Mouse (Mus musculus) midbrain, embryonic 16.5 days (tissue): ENCODE measurements around the gene Olfr672. TPM values are rescaled to one million over a fixed set of nuclear protein-coding genes. Genes with fewer than 3 reads are reported as not detected.
"Not testable (repeated sequence)": the region's sequence is repeated elsewhere in the genome, so short reads cannot be mapped to it uniquely, and the experiment has no call there.

Experiments used
- ATAC-seq: fragments of 200-750 bp; cut with Nextera tagmentation; 2 replicates; pipeline ENCODE4 v1.8.0; 2017; ENCODE audit warnings: moderate TSS enrichment
- H3K27ac ChIP-seq: fragments of 300-500 bp; sonication (generic); 2 replicates; pipeline ENCODE4 v1.5.1; 2014; ENCODE audit warnings: mild to moderate bottlenecking, low read length, mixed read lengths
- H3K27me3 ChIP-seq: fragments of 300-500 bp; sonication (generic); 2 replicates; pipeline ENCODE4 v1.6.1; 2014; ENCODE audit warnings: low read depth, low read length, mixed read lengths; ENCODE audit not compliant: control insufficient read depth, insufficient read depth
- H3K36me3 ChIP-seq: fragments of 300-500 bp; sonication (generic); 2 replicates; pipeline ENCODE4 v1.6.1; 2014; ENCODE audit warnings: mild to moderate bottlenecking, low read length, moderate library complexity, mixed read lengths; ENCODE audit not compliant: control insufficient read depth, insufficient read depth
- H3K4me1 ChIP-seq: fragments of 300-500 bp; sonication (generic); 2 replicates; pipeline ENCODE4 v1.6.1; 2014; ENCODE audit warnings: mild to moderate bottlenecking, low read length, mixed read lengths; ENCODE audit not compliant: control insufficient read depth, insufficient read depth
- H3K4me2 ChIP-seq: fragments of 300-500 bp; sonication (generic); 2 replicates; pipeline ENCODE4 v1.6.1; 2014; ENCODE audit warnings: mild to moderate bottlenecking, low read length, mixed read lengths
- H3K4me3 ChIP-seq: fragments of 300-500 bp; sonication (generic); 2 replicates; pipeline ENCODE4 v1.5.1; 2014; ENCODE audit warnings: low read depth, mild to moderate bottlenecking, low read length, moderate library complexity, mixed read lengths
- H3K9ac ChIP-seq: fragments of 300-500 bp; sonication (generic); 2 replicates; pipeline ENCODE4 v1.6.1; 2014; ENCODE audit warnings: low read depth, low read length, mixed read lengths
- H3K9me3 ChIP-seq: fragments of 300-500 bp; sonication (generic); replicated peaks from 2 replicates; pipeline ENCODE4 v1.6.1; 2014; ENCODE audit warnings: mild to moderate bottlenecking, low read length, mixed read lengths; ENCODE audit not compliant: control insufficient read depth, poor library complexity, severe bottlenecking
- WGBS: fragments of 180-500 bp; shearing (Covaris S2); extraction: QIAGEN DNeasy Blood & Tissue Kit; methylation state at CpG from one replicate; pipeline ENCODE4 v1.1.7; 2014; 5-methylcytosine and 5-hydroxymethylcytosine counted together
- polyA plus RNA-seq: library from polyadenylated mRNA; unstranded; fragments of >200 nt; fragmentation: Nextera tagmentation; extraction: Ambion mirVana; gene quantifications from 2 replicates; pipeline ENCODE4 v1.2.1, GENCODE M21; 2015

The Olfr672 gene
- polyA plus RNA-seq: not detected in 2 replicates

DNA sequence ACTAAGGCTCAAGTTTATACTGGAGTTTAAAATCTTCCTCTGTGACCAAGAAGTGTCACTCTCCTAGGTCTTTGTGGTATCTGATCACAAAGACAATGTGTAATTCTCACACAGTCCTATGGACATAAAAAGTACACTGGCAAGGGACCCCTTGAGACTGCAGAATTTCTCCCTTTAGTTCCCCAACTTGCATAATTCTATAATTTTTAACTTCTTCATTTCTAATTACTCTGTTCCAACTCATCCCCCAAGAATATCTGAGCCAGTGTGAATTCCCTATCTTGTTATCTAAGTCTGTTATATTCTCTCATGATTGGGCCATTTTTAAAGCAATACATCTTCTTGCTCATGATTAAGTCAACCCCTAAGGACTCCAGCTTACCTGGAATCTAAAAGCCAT, at the start of gene Olfr672:
Gene Olfr672 (minus strand): TSS at position 101 of the 400 bp plus-strand sequence.
- ATAC-seq: no peak
- H3K27me3 ChIP-seq: no peaks in the 10 kb centered on the region

DNA sequence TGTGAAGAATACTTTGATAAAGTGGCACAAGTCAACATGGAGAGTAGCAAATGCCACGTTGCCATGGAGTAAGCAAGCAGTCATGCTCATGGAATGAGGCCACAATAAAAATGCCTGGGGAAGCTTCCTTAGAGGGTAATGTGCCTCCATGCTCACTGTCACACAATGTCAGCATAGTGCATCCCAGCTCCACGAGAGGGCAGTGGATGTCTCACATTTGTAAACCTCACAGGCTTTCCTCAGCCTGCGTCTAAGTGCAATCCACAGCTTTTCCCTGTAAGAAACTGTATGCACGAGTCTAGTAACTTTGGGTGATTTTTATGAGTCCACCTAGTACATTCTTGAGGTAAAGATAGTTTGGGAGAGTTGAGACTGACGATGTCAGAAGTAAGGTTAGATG, 32.0 kb upstream of the Olfr672 start:
- H3K27me3 ChIP-seq, H3K27ac ChIP-seq, H3K4me3 ChIP-seq, H3K9ac ChIP-seq, H3K36me3 ChIP-seq, H3K4me1 ChIP-seq, H3K4me2 ChIP-seq, H3K9me3 ChIP-seq, ATAC-seq: not testable (repeated sequence)
- WGBS: 53% methylated on average over 5 of the region's 5 CpGs

More for the DNA sequence above, at the start of gene Olfr672:
- no peaks in the 10 kb centered on the region for H3K36me3 ChIP-seq
- no peaks in the 10 kb centered on the region for H3K9me3 ChIP-seq
- no peaks in the 10 kb centered on the region for H3K4me1 ChIP-seq
- no peak within 1 kb of the TSS for H3K4me2 ChIP-seq
- no peak within 1 kb of the TSS for H3K27ac ChIP-seq
- H3K9ac ChIP-seq: no peak within 1 kb of the TSS
- no peak within 1 kb of the TSS for H3K4me3 ChIP-seq

DNA sequence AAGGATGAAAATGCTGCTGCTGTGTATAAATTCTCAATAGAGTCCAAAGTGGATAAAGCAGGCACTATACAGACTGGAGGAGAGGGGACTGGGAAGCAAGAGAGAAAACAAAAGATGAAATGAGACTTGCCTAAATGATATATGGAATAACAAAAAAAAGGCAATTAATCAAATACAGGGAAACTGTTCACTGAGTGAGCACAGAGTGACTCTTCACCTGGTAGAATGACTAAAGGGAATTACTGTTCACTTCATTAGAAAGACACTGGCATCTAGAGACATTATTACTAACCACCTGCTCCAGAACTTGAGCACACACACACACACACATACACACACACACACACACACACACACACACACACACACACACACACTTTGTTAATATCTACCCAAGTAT, 30.6 kb upstream of the Olfr672 start, which contains the start of gene Olfr676:
Gene Olfr676 (plus strand): TSS at position 301 of the 400 bp plus-strand sequence.
- Histone ChIP-seq H3K4me3 (no peak within 1 kb of the TSS), H3K9ac (no peak within 1 kb of the TSS), H3K4me1 (no peaks in the 10 kb centered on the region), H3K27me3 (no peaks in the 10 kb centered on the region), H3K9me3 (no peaks in the 10 kb centered on the region), H3K4me2 (no peak within 1 kb of the TSS), H3K27ac (no peak within 1 kb of the TSS), H3K36me3 (no peaks in the 10 kb centered on the region)
- no peak for ATAC-seq

DNA sequence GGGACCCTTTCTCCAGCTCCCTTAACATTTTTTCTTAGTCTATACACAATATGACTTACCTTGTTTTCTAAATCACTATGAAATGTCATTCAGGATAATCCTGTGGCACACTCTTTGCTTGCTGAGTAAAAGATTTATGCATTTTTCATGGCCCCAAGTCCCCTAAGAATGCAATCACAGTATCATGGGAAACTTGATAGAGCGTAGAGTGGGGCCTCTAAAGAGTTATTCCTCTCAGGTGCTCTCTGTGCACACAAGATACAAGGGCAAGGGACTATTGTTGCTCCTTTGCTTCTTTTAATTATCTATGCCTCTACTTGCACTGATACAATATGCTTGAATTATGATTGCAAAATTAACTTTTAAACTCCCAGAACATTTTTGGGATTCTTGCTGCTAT, 26.5 kb upstream of the Olfr672 start, which contains the start of gene Olfr675:
Gene Olfr675 (minus strand): TSS at position 101 of the 400 bp plus-strand sequence.
- no peaks in the 10 kb centered on the region for H3K27me3 ChIP-seq
- H3K4me1 ChIP-seq: no peaks in the 10 kb centered on the region
- no peak within 1 kb of the TSS for H3K9ac ChIP-seq
- H3K4me2 ChIP-seq: no peak within 1 kb of the TSS
- H3K36me3 ChIP-seq: no peaks in the 10 kb centered on the region
- no peak within 1 kb of the TSS for H3K27ac ChIP-seq
- no peak within 1 kb of the TSS for H3K4me3 ChIP-seq
- 87% methylated on average over 1 of the region's 1 CpGs for WGBS
- no peaks in the 10 kb centered on the region for H3K9me3 ChIP-seq
- ATAC-seq: no peak

DNA sequence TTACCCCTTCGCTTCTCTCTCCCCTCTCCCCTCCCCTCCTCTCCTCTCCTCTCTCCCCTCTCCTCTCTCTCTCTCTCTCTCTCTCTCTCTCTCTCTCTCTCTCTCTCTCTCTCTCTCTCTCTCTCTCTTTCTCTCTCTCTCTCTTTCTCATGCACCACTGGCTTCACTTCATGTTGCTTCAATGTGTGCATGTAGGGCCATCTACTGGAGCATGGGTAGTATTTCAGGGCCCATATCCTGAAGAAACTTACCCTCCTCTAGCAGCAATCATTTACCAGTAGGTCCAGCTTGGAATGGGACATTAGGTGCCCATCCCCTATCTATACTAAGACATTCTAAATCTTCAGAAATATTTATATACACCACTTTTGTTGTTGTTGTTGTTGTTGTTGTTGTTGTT, 20.7 kb upstream of the Olfr672 start:
- H3K36me3 ChIP-seq: no peaks in the 10 kb centered on the region
- H3K27me3 ChIP-seq: no peaks in the 10 kb centered on the region
- no peaks in the 10 kb centered on the region for H3K9me3 ChIP-seq
- H3K27ac ChIP-seq: no peak overlapping the region
- no peak overlapping the region for H3K4me3 ChIP-seq
- no peak overlapping the region for H3K9ac ChIP-seq
- ATAC-seq: no peak
- H3K4me2 ChIP-seq: no peak overlapping the region
- H3K4me1 ChIP-seq: no peaks in the 10 kb centered on the region
- 79% methylated on average over 1 of the region's 1 CpGs for WGBS

DNA sequence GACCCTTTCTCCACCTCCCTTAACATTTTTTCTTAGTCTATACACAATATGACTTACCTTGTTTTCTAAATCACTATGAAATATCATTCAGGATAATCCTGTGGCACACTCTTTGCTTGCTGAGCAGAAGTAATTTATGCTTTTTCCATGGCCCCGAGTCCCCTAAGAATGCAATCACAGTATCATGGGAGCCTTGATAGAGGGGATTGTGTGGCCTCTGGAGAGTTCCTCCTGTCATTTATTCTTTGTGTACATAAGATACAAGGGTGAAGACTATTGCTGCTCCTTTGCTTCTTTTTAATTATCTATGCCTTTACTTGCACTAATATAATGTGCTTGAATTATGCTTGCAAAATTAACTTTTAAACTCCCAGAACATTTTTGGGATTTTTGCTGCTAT, 22.8 kb downstream of the Olfr672 start, which contains the start of gene Olfr671:
Gene Olfr671 (minus strand): TSS at position 101 of the 400 bp plus-strand sequence.
- H3K4me1 ChIP-seq: no peaks in the 10 kb centered on the region
- WGBS: 73% methylated on average over 1 of the region's 1 CpGs

DNA sequence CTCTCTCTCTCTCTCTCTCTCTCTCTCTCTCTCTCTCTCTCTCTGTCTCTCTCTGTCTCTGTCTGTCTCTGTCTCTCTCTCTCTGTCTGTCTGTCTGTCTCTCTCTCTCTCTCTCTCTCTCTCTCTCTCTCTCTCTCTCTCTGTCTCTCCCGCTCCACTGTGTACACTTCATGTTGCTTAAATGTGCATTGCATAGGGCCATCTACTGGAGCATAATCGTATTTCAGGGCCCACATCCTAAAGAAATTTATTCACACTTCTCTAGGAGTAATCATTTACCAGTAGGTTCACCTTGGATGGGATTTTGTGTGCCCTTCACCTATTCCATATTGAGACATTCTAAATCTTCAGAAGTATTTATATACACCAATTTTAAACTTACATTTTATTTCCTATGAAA, 29.3 kb downstream of the Olfr672 start:
- H3K9me3 ChIP-seq, H3K27ac ChIP-seq, H3K4me1 ChIP-seq, H3K36me3 ChIP-seq, H3K4me2 ChIP-seq, H3K4me3 ChIP-seq, H3K27me3 ChIP-seq, H3K9ac ChIP-seq, ATAC-seq: not testable (repeated sequence)
- WGBS: 64% methylated on average over 2 of the region's 2 CpGs

More for the DNA sequence above, 22.8 kb downstream of the Olfr672 start, which contains the start of gene Olfr671:
- H3K9me3 ChIP-seq: peaks cover 2% of the 10 kb centered on the region; the same call in 1 of the 2 replicates
- H3K27ac ChIP-seq: no peak within 1 kb of the TSS
- H3K9ac ChIP-seq: no peak within 1 kb of the TSS
- no peaks in the 10 kb centered on the region for H3K36me3 ChIP-seq
- H3K4me3 ChIP-seq: no peak within 1 kb of the TSS
- no peak for ATAC-seq
- no peaks in the 10 kb centered on the region for H3K27me3 ChIP-seq
- H3K4me2 ChIP-seq: no peak within 1 kb of the TSS

DNA sequence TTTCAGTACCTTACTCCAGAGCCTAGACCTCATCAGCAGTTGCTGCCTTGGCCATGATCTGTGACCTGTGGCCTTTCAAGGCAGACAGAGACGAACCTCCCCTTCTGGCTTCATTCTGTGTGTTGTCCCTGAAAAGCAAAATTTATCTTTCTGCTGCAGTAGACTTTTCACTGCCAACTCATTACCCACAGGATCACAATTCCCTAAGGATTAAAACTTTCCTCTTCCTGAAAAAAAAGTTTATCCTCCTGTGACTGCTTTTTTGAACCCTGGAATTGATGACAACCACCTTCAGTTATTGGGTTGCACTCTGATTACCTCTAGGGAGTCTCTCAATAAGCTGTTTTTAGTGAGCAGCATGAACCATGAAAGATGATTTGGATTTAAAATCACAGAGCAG, 39.3 kb downstream of the Olfr672 start, which contains the start of gene Olfr670:
Gene Olfr670 (minus strand): TSS at position 101 of the 400 bp plus-strand sequence.
- ATAC-seq: no peak
- Histone ChIP-seq H3K4me2 (no peak within 1 kb of the TSS), H3K9me3 (no peaks in the 10 kb centered on the region), H3K4me1 (no peaks in the 10 kb centered on the region), H3K36me3 (no peaks in the 10 kb centered on the region), H3K27me3 (no peaks in the 10 kb centered on the region), H3K27ac (no peak within 1 kb of the TSS), H3K9ac (no peak within 1 kb of the TSS), H3K4me3 (no peak within 1 kb of the TSS)
- WGBS: 64% methylated on average over 1 of the region's 1 CpGs

DNA sequence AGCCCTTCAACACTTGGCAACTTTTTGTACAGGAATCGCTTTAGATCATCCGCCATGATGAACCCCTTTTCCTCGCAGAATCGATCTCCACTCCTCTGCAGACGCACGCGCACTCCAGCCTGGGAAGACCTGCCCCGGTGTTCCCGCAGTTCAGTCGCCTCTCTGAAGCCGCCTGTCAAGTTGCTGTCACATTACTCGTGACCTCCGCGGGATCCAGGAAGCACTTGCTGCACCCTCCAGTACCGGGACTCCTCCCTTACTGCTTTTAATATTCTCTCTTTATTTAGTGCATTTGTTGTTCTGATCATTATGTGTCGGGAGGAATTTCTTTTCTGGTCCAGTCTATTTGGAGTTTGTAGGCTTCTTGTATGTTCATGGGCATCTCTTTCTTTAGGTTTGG, 51.6 kb downstream of the Olfr672 start:
- H3K9ac ChIP-seq, H3K9me3 ChIP-seq, H3K4me3 ChIP-seq, ATAC-seq, H3K4me2 ChIP-seq, H3K27ac ChIP-seq, H3K27me3 ChIP-seq, H3K36me3 ChIP-seq, H3K4me1 ChIP-seq: not testable (repeated sequence)
- WGBS: 94% methylated on average over 16 of the region's 16 CpGs
